Mouse (Mus musculus): ENCODE results near the gene Eepd1. TPM values are rescaled to one million over a fixed set of nuclear protein-coding genes. Genes with fewer than 3 reads are reported as not detected.
"Not testable (repeated sequence)": the region's sequence is repeated elsewhere in the genome, so short reads cannot be mapped to it uniquely, and the experiment has no call there.

Gene Eepd1
- 10 to 100 TPM; 13.8 to 16.4 TPM for total RNA-seq (2021)

GRCm38 (mm10) chr9:25481344-25482095 is at the start of gene Eepd1:
Gene Eepd1 (plus strand): TSS chr9:25481547.
- DNase-seq (ENCODE audit: extremely low spot score in 1 of 2, low spot score in 1 of 2), result peak; percentile 86 to 94

- no peak for DNase-seq (ENCODE audit: extremely low spot score in 1 of 2, low spot score in 1 of 2)
Measured at GRCm38 (mm10) chr9:25438836-25439235, 42.5 kb upstream of the Eepd1 start.

GRCm38 (mm10) chr9:25440046-25440445 is 41.3 kb upstream of the Eepd1 start:
- DNase-seq (ENCODE audit: extremely low spot score in 1 of 2, low spot score in 1 of 2), result not testable (repeated sequence)

DNA sequence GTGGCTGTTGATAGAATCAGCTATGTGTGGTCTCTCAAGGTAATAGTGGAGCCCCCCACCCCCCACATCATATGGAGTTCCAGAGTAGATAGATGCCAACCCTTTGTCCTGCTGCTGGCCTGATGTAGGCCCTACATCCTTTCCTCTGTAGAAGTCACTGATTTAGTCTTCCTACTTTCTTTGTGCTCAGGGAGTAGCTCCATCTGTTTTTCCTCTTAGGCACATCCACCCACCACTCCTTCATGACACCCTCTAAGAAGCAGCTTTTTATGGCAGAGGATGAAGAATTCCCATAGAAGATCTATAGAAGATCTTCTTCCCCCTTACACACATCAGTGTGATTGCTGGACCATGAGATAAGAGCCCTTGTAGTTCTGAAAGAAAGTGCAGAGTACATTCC is 39.3 kb upstream of the Eepd1 start:
- DNase-seq (ENCODE audit: extremely low spot score in 1 of 2, low spot score in 1 of 2), result no peak

GRCm38 (mm10) chr9:25443029-25443428 is 38.3 kb upstream of the Eepd1 start:
- DNase-seq (ENCODE audit: extremely low spot score in 1 of 2, low spot score in 1 of 2), result no peak

DNA sequence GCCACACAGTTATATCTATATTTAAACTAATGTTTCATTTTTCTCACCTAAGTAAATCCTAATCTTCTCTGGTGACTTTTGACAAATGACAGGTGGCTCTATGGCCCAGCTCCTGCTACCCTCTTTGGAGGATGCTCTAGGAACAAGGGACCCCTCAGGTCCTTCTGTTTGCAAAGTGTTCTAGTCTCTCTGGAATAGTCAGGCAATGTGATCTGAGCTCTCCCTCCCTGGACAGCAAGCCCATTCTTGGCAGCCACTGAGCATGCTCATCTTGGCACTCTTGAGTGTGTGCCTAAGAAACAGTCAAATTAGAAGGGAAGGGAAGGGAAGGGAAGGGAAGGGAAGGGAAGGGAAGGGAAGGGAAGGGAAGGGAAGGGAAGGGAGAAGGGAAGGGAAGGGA is 37.8 kb upstream of the Eepd1 start:
- DNase-seq (ENCODE audit: extremely low spot score in 1 of 2, low spot score in 1 of 2), result no peak

- no peak for DNase-seq (ENCODE audit: extremely low spot score in 1 of 2, low spot score in 1 of 2)
Measured at GRCm38 (mm10) chr9:25450394-25450793, 31.0 kb upstream of the Eepd1 start.

GRCm38 (mm10) chr9:25455027-25455426 is 26.3 kb upstream of the Eepd1 start:
- DNase-seq (ENCODE audit: extremely low spot score in 1 of 2, low spot score in 1 of 2), result no peak

DNA sequence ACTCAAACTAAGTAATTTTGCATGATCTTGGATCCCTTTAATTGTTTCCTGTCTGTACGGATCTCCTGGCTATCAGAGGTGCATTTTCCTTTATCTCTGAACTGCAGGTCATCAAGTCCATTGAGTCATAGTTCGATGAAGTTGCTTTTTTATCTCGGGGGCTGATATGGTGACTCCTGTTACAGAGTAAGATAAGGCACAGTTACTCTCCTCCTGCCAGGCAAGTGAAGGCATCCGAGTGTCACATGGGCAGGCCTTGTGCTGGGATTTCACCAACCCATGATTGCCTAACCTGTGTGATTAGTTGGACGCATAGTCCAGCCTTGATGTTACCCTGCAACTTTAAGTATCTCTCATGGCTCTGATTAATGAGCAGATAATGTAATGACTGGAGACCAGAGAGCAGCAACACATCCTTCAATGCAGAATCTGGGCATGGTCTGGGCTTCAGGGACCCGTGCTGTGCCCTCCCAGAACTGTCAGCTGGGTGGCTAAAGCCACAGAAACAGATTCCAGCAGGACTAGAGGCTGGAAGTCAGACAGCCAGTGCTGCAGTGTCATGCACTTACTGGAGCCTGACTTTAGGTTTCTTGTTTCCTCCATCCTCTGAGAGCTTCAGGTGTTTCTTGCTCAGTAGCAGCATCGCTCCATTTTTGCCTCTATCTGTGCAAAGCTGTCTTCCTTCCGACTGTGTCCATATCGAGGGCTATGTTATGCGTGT is 20.4 kb upstream of the Eepd1 start:
- no peak for DNase-seq (ENCODE audit: extremely low spot score in 1 of 2, low spot score in 1 of 2)

DNA sequence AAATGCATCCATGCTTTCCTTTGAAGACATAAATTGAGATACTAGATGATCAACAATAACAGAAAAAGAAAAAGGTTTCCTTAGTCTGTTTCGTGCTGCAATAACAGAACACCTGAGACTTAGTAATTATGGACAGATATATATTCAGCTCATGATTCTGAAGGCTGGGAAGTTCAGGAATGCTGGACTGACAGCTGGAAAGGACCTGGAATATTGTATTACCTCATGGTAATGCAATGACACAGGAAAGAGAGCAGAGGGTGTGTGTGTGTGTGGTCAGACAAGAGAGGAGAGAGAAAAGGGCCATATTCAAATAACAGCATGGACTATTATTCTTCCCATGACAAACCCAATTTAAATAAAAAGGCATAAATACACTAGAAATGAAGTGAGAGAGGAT is 17.0 kb upstream of the Eepd1 start:
- DNase-seq (ENCODE audit: extremely low spot score in 1 of 2, low spot score in 1 of 2), result no peak

DNA sequence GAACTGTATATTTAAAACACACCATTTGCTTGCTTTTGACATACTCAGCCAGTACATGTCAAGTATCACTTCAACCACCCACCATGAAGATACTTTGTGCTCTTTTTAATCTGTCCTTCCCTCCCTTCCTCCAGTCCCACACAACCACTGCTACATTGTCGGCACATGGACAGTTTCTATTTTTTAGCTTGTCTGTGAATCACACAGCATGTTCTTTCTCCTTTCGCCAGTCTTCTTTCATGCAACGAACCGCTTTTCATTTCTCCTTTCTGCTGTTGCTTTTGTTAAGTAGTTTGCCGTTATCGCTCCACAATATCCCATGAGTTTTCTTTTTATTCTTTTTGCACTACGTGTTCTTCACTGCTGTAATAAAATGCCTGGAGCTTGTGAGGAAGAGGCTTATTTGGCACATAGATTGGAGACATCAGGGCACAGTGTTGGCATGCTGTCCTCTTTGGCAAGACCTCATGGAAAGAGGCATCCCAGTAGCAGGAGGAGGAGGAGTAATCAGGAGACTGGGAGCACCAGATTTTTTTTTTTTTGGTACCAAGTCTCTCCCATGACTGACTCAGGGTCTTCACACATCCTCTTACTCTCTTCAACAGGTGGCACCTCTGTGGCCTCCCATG is 1.8 kb upstream of the Eepd1 start:
- DNase-seq (ENCODE audit: extremely low spot score in 1 of 2, low spot score in 1 of 2), result no peak

- DNase-seq (ENCODE audit: extremely low spot score in 1 of 2, low spot score in 1 of 2), result no peak
Measured at GRCm38 (mm10) chr9:25480676-25481075, 671 bp upstream of the Eepd1 start.

- DNase-seq (ENCODE audit: extremely low spot score in 1 of 2, low spot score in 1 of 2), result no peak
Measured at GRCm38 (mm10) chr9:25482322-25482998, 1.1 kb downstream of the Eepd1 start.

GRCm38 (mm10) chr9:25482999-25483347 is 1.6 kb downstream of the Eepd1 start:
- no peak for DNase-seq (ENCODE audit: extremely low spot score in 1 of 2, low spot score in 1 of 2)

DNA sequence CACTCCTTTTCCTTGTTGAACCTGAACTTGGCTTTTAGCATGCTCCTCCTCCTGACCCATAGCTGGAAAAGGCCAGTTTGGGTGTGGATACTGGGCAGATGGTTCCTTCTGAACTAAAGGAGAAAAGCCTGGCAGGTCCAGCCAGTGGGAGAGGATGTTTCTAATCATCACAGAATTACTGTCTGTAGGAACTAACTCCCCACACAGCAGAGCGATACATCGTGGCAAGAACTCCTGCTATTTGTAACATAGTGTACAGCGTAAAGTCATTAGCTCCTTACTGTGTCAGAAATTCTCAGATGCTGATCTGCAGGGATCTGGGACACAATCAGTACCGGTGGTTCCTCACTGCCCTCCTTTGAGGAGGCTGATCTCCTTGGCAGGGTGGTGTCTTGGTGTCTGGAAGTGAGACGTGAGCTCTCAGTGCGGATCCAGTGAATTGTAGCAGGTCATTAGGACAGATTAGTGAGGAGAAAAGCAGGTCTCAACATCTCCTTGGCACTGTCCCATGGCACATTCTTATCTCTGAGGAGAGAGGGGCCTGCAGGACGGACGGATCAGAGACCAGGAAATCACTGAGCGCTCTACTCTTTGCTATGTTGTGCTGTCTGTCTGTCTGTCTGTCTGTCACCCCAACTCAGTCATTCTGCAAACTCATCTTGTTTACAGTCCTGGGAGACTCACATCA is 2.7 kb downstream of the Eepd1 start:
- DNase-seq (ENCODE audit: extremely low spot score in 1 of 2, low spot score in 1 of 2), result no peak

- DNase-seq (ENCODE audit: extremely low spot score in 1 of 2, low spot score in 1 of 2), result no peak
Measured at GRCm38 (mm10) chr9:25484619-25484986, 3.3 kb downstream of the Eepd1 start.

DNA sequence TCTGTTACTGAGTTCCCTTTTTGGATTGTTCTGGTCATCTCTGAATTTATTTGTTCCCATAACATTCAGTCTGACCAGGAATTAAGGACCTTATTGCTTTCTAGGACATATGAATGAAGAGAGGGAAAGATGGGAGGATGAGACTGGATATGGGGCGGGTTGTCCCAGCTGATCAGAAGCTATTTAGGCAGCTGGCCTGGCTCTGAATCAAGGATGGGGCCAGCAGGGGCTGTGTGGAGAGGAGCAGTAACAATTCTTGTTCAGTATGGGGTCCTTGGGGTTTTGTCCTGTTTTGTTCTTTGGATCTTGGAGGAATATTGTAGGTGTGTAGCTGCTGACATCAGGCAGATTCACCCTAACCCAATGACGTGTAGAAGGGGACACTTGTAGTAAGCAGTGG is 3.7 kb downstream of the Eepd1 start:
- no peak for DNase-seq (ENCODE audit: extremely low spot score in 1 of 2, low spot score in 1 of 2)

- DNase-seq (ENCODE audit: extremely low spot score in 1 of 2, low spot score in 1 of 2), result no peak
Measured at GRCm38 (mm10) chr9:25485406-25485805, 4.1 kb downstream of the Eepd1 start.

GRCm38 (mm10) chr9:25486246-25486807 is 5.0 kb downstream of the Eepd1 start:
- no peak for DNase-seq (ENCODE audit: extremely low spot score in 1 of 2, low spot score in 1 of 2)

DNA sequence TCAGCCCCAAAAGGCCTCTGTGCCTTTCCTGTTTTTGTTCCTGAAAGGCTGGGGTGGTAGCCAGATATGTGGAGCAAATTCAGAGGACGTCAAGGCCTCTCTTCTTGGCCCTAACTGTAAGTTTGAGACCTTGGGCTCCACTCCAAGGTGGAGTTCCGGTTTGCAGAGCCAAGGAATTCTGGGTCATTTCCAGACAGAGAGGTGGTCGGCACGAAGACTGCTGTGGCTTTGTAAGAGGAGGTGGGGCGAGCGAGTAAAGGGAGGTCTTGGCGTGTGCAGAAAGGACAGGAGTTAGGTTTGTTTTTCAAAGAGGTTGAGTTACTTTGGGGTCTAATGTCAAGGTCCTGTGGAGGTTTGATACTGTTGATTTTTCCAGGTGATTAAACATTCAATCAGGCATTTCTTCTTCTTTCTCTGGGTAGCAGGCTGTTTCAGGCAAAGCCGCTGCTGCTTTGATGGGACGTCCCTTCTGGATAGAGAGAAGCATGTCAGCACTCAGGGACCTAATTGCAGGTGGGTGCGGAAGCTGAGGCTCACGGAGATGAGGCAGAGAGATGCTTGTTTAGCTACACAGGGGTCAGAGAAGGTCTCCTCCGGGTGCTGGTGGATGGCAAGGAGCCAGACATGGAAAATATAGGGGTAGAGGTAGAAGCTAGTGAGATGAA is 6.2 kb downstream of the Eepd1 start:
- no peak for DNase-seq (ENCODE audit: extremely low spot score in 1 of 2, low spot score in 1 of 2)
